Mouse (Mus musculus) lung, embryonic 15.5 days (tissue): ENCODE data around the gene Prdm8. TPM values are rescaled to one million over a fixed set of nuclear protein-coding genes. Genes with fewer than 3 reads are reported as not detected.

Experiments
- ATAC-seq: fragments of 200-750 bp; cut with Nextera tagmentation; 2 replicates; pipeline ENCODE4 v1.8.0; 2017; ENCODE audit warnings: moderate number of reproducible peaks, borderline replicate concordance; ENCODE audit not compliant: low FRiP score, low TSS enrichment; ENCODE audit errors: extremely low read depth
- H3K27ac ChIP-seq: fragments of 300-500 bp; sonication (generic); 2 replicates; pipeline ENCODE4 v1.5.1; 2015; ENCODE audit warnings: moderate library complexity, mild to moderate bottlenecking, inconsistent platforms
- H3K27me3 ChIP-seq: fragments of 300-500 bp; sonication (generic); 2 replicates; pipeline ENCODE4 v1.6.1; 2015; ENCODE audit warnings: inconsistent platforms
- H3K36me3 ChIP-seq: fragments of 300-500 bp; sonication (generic); 2 replicates; pipeline ENCODE4 v1.6.1; 2015; ENCODE audit warnings: inconsistent platforms
- H3K4me1 ChIP-seq: fragments of 300-500 bp; sonication (generic); 2 replicates; pipeline ENCODE4 v1.6.1; 2015; ENCODE audit warnings: inconsistent platforms
- H3K4me2 ChIP-seq: fragments of 300-500 bp; sonication (generic); 2 replicates; pipeline ENCODE4 v1.6.1; 2015; ENCODE audit warnings: inconsistent platforms, mild to moderate bottlenecking, moderate library complexity
- H3K4me3 ChIP-seq: fragments of 300-500 bp; sonication (generic); 2 replicates; pipeline ENCODE4 v1.5.1; 2015; ENCODE audit warnings: mild to moderate bottlenecking, inconsistent platforms
- H3K9ac ChIP-seq: fragments of 300-500 bp; sonication (generic); 2 replicates; pipeline ENCODE4 v1.6.1; 2015; ENCODE audit warnings: inconsistent platforms
- H3K9me3 ChIP-seq: fragments of 300-500 bp; sonication (generic); 2 replicates; pipeline ENCODE4 v1.6.1; 2016; ENCODE audit warnings: inconsistent platforms
- WGBS: fragments of 180-500 bp; shearing (Covaris S2); methylation state at CpG from one replicate; pipeline ENCODE4 v1.1.7; 2015; 5-methylcytosine and 5-hydroxymethylcytosine counted together
- polyA plus RNA-seq: library from polyadenylated mRNA; unstranded; fragments of >200 nt; fragmentation: Nextera tagmentation; extraction: Ambion mirVana; gene quantifications from 2 replicates; pipeline ENCODE4 v1.2.1, GENCODE M21; 2015

Gene Prdm8
- polyA plus RNA-seq, 1 experiment from 2014 or later: 0.95 TPM

- Histone ChIP-seq H3K4me2 (no peak overlapping the region), H3K9me3 (no peaks in the 10 kb centered on the region), H3K27me3 (peaks cover 94% of the 10 kb centered on the region)
Observed at GRCm38 (mm10) chr5:98173694-98174093, 6.7 kb downstream of the Prdm8 start.

GRCm38 (mm10) chr5:98179606-98180005, 12.6 kb downstream of the Prdm8 start:
- H3K27ac ChIP-seq: no peak overlapping the region
- H3K4me1 ChIP-seq: peaks cover 8% of the 10 kb centered on the region
- H3K9me3 ChIP-seq: no peaks in the 10 kb centered on the region
- H3K36me3 ChIP-seq: no peaks in the 10 kb centered on the region
- no peak overlapping the region for H3K9ac ChIP-seq
- no peak overlapping the region for H3K4me3 ChIP-seq
- peaks cover 98% of the 10 kb centered on the region for H3K27me3 ChIP-seq
- ATAC-seq: no peak
- no peak overlapping the region for H3K4me2 ChIP-seq
- 4% methylated on average over 12 of the region's 12 CpGs for WGBS

More at GRCm38 (mm10) chr5:98173694-98174093, 6.7 kb downstream of the Prdm8 start:
- H3K36me3 ChIP-seq: no peaks in the 10 kb centered on the region
- H3K4me3 ChIP-seq: no peak overlapping the region
- H3K9ac ChIP-seq: no peak overlapping the region
- H3K4me1 ChIP-seq: peaks cover 13% of the 10 kb centered on the region
- no peak for ATAC-seq
- no peak overlapping the region for H3K27ac ChIP-seq

- peak overlapping the region; percentile 50 for H3K4me2 ChIP-seq
Observed at GRCm38 (mm10) chr5:98180461-98180887, 13.5 kb downstream of the Prdm8 start.

GRCm38 (mm10) chr5:98180888-98181635, 14.1 kb downstream of the Prdm8 start:
- Histone ChIP-seq H3K27me3 (peaks cover 95% of the 10 kb centered on the region), H3K4me1 (peaks cover 14% of the 10 kb centered on the region), H3K9me3 (no peaks in the 10 kb centered on the region), H3K9ac (no peak overlapping the region), H3K36me3 (no peaks in the 10 kb centered on the region), H3K4me3 (peak overlapping the region; percentile 28), H3K4me2 (peak overlapping the region; percentile 50), H3K27ac (no peak overlapping the region)
- WGBS: under 1% methylated on average over 27 of the region's 27 CpGs
- no peak for ATAC-seq

More at GRCm38 (mm10) chr5:98180461-98180887, 13.5 kb downstream of the Prdm8 start:
- Histone ChIP-seq H3K4me1 (peaks cover 14% of the 10 kb centered on the region), H3K36me3 (no peaks in the 10 kb centered on the region), H3K27me3 (peaks cover 100% of the 10 kb centered on the region), H3K27ac (no peak overlapping the region), H3K9ac (no peak overlapping the region), H3K9me3 (no peaks in the 10 kb centered on the region), H3K4me3 (peak overlapping the region; percentile 28)
- under 1% methylated on average over 19 of the region's 19 CpGs for WGBS
- no peak for ATAC-seq

- no peaks in the 10 kb centered on the region for H3K36me3 ChIP-seq
- H3K4me2 ChIP-seq: peak overlapping the region; percentile 50; the same call in 1 of the 2 replicates
- peak overlapping the region; percentile 28 for H3K4me3 ChIP-seq
- H3K9ac ChIP-seq: no peak overlapping the region
- 9% methylated on average over 16 of the region's 16 CpGs for WGBS
- H3K27me3 ChIP-seq: peaks cover 94% of the 10 kb centered on the region
- peaks cover 20% of the 10 kb centered on the region for H3K4me1 ChIP-seq
- no peaks in the 10 kb centered on the region for H3K9me3 ChIP-seq
- ATAC-seq: no peak
- H3K27ac ChIP-seq: no peak overlapping the region
Observed at GRCm38 (mm10) chr5:98181686-98182602, 14.9 kb downstream of the Prdm8 start.

GRCm38 (mm10) chr5:98182603-98182920, 15.6 kb downstream of the Prdm8 start:
- no peak for ATAC-seq
- H3K27me3 ChIP-seq: peaks cover 93% of the 10 kb centered on the region
- H3K4me2 ChIP-seq: peak overlapping the region; percentile 26
- peaks cover 20% of the 10 kb centered on the region for H3K4me1 ChIP-seq
- 6% methylated on average over 5 of the region's 5 CpGs for WGBS
- no peak overlapping the region for H3K4me3 ChIP-seq
- no peak overlapping the region for H3K9ac ChIP-seq
- no peaks in the 10 kb centered on the region for H3K36me3 ChIP-seq
- H3K27ac ChIP-seq: no peak overlapping the region
- H3K9me3 ChIP-seq: no peaks in the 10 kb centered on the region

- no peak for ATAC-seq
- WGBS: 2% methylated on average over 14 of the region's 14 CpGs
- H3K4me2 ChIP-seq: peak overlapping the region; percentile 26
Observed at GRCm38 (mm10) chr5:98183031-98183595, 16.1 kb downstream of the Prdm8 start.

GRCm38 (mm10) chr5:98184281-98184910, 17.4 kb downstream of the Prdm8 start:
- Histone ChIP-seq H3K36me3 (no peaks in the 10 kb centered on the region), H3K4me3 (no peak overlapping the region), H3K27ac (no peak overlapping the region), H3K9ac (no peak overlapping the region), H3K4me1 (peaks cover 23% of the 10 kb centered on the region), H3K9me3 (no peaks in the 10 kb centered on the region), H3K27me3 (peaks cover 93% of the 10 kb centered on the region), H3K4me2 (peak overlapping the region; percentile 89)
- WGBS: 5% methylated on average over 17 of the region's 17 CpGs
- no peak for ATAC-seq

More at GRCm38 (mm10) chr5:98183031-98183595, 16.1 kb downstream of the Prdm8 start:
- Histone ChIP-seq H3K27ac (no peak overlapping the region), H3K36me3 (no peaks in the 10 kb centered on the region), H3K27me3 (peaks cover 93% of the 10 kb centered on the region), H3K9me3 (no peaks in the 10 kb centered on the region), H3K9ac (no peak overlapping the region), H3K4me3 (no peak overlapping the region), H3K4me1 (peaks cover 20% of the 10 kb centered on the region)

GRCm38 (mm10) chr5:98184971-98185805, 18.2 kb downstream of the Prdm8 start:
- ATAC-seq: peak; percentile 78
- H3K27me3 ChIP-seq: peaks cover 93% of the 10 kb centered on the region
- under 1% methylated on average over 82 of the region's 89 CpGs for WGBS

GRCm38 (mm10) chr5:98185806-98186751, 19.1 kb downstream of the Prdm8 start:
- H3K4me1 ChIP-seq: peaks cover 28% of the 10 kb centered on the region
- ATAC-seq: peak; percentile 53
- peak overlapping the region; percentile 58 for H3K4me3 ChIP-seq
- H3K27ac ChIP-seq: no peak overlapping the region
- no peaks in the 10 kb centered on the region for H3K36me3 ChIP-seq
- peaks cover 93% of the 10 kb centered on the region for H3K27me3 ChIP-seq
- H3K4me2 ChIP-seq: peak overlapping the region; percentile 89
- no peaks in the 10 kb centered on the region for H3K9me3 ChIP-seq
- H3K9ac ChIP-seq: peak overlapping the region; percentile 37
- under 1% methylated on average over 89 of the region's 106 CpGs for WGBS

More at GRCm38 (mm10) chr5:98184971-98185805, 18.2 kb downstream of the Prdm8 start:
- Histone ChIP-seq H3K36me3 (no peaks in the 10 kb centered on the region), H3K4me3 (peak overlapping the region; percentile 58), H3K4me1 (peaks cover 31% of the 10 kb centered on the region), H3K27ac (no peak overlapping the region), H3K4me2 (peak overlapping the region; percentile 89), H3K9me3 (no peaks in the 10 kb centered on the region), H3K9ac (peak overlapping the region; percentile 37)
